Mouse (Mus musculus): ENCODE measurements around the gene Thumpd1. TPM values are rescaled to one million over a fixed set of nuclear protein-coding genes. Genes with fewer than 3 reads are reported as not detected.

The Thumpd1 gene
- polyA plus RNA-seq, 1 experiment = 10.3 TPM

DNA sequence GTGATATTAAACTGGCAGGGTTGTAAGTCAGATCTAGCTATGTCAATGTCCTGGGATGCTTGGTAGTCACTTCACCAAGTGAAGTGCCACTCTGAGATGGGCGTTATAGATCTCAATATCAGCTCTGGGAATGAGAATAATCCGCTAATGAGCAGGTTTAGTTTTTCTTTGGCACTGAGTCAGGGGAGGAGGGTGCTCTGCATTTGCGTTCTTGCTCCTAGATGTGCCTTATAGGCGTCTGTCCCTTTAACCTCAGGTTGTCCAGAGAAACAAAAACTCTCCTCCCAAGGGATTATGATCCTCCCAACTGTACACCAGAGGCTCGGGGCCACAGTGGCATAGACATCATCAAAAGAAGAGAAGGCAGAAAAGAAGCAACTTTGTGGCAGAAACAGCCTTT, 30.9 kb downstream of the Thumpd1 start, which contains the start of gene Acsm4:
Gene Acsm4, plus strand, starts transcription at position 301 of the 400 bp plus-strand sequence.
- no peak for DNase-seq
- Histone ChIP-seq H3K4me3 (replicated peaks; ENCODE audit: extremely low read depth, low read depth, low read length) (no peak within 1 kb of the TSS), H3K4me1 (ENCODE audit: control insufficient read depth, insufficient read depth, low read length) (no peaks in the 10 kb centered on the region)
- 62% methylated on average over 5 of the region's 5 CpGs for whole genome bisulfite sequencing
- TF ChIP-seq CTCF (IDR thresholded peaks at IDR 0.05; ENCODE audit: insufficient read depth, low read length) = no peak
- TF ChIP-seq POLR2A (IDR thresholded peaks at IDR 0.05; ENCODE audit: borderline replicate concordance, extremely low read depth, low read depth, low read length) = no peak

- Histone ChIP-seq H3K4me3 (replicated peaks; ENCODE audit: extremely low read depth, low read depth, low read length) (no peak overlapping the region), H3K4me1 (ENCODE audit: control insufficient read depth, insufficient read depth, low read length) (no peaks in the 10 kb centered on the region)
- DNase-seq = no peak
- 43% methylated on average over 4 of the region's 4 CpGs for WGBS
- TF ChIP-seq CTCF (IDR thresholded peaks at IDR 0.05; ENCODE audit: insufficient read depth, low read length) (no peak), POLR2A (IDR thresholded peaks at IDR 0.05; ENCODE audit: borderline replicate concordance, extremely low read depth, low read depth, low read length) (no peak)
Observed at GRCm38 (mm10) chr7:119682699-119683098, 37.9 kb downstream of the Thumpd1 start.

GRCm38 (mm10) chr7:119680107-119680506, 40.5 kb downstream of the Thumpd1 start:
- WGBS = 55% methylated on average over 8 of the region's 8 CpGs
- Histone ChIP-seq H3K4me1 (ENCODE audit: control insufficient read depth, insufficient read depth, low read length) (no peaks in the 10 kb centered on the region), H3K4me3 (replicated peaks; ENCODE audit: extremely low read depth, low read depth, low read length) (no peak overlapping the region)
- no peak for DNase-seq
- TF ChIP-seq POLR2A (IDR thresholded peaks at IDR 0.05; ENCODE audit: borderline replicate concordance, extremely low read depth, low read depth, low read length) (no peak), CTCF (IDR thresholded peaks at IDR 0.05; ENCODE audit: insufficient read depth, low read length) (no peak)

- H3K4me3 ChIP-seq (replicated peaks; ENCODE audit: extremely low read depth, low read depth, low read length) = no peak overlapping the region
- TF ChIP-seq POLR2A (IDR thresholded peaks at IDR 0.05; ENCODE audit: borderline replicate concordance, extremely low read depth, low read depth, low read length) (no peak), CTCF (IDR thresholded peaks at IDR 0.05; ENCODE audit: insufficient read depth, low read length) (peak; percentile 66)
- no peaks in the 10 kb centered on the region for H3K4me1 ChIP-seq (ENCODE audit: control insufficient read depth, insufficient read depth, low read length)
- DNase-seq = no peak
- WGBS = 16% methylated on average over 6 of the region's 6 CpGs
Observed at GRCm38 (mm10) chr7:119673465-119673864, 47.1 kb downstream of the Thumpd1 start.

- 42% methylated on average over 6 of the region's 6 CpGs for WGBS
- DNase-seq = no peak
- 0 out of 2 replicates have a peak, but pooled peaks have one; percentile 6 for TF ChIP-seq CTCF (IDR thresholded peaks at IDR 0.05; ENCODE audit: insufficient read depth, low read length)
- TF ChIP-seq POLR2A (IDR thresholded peaks at IDR 0.05; ENCODE audit: borderline replicate concordance, extremely low read depth, low read depth, low read length) = no peak
- no peak overlapping the region for H3K4me3 ChIP-seq (replicated peaks; ENCODE audit: extremely low read depth, low read depth, low read length)
- H3K4me1 ChIP-seq (ENCODE audit: control insufficient read depth, insufficient read depth, low read length) = no peaks in the 10 kb centered on the region
Observed at GRCm38 (mm10) chr7:119670925-119671324, 49.7 kb downstream of the Thumpd1 start.

- no peak overlapping the region for H3K4me3 ChIP-seq (replicated peaks; ENCODE audit: extremely low read depth, low read depth, low read length)
- WGBS = 65% methylated on average over 5 of the region's 5 CpGs
- TF ChIP-seq CTCF (IDR thresholded peaks at IDR 0.05; ENCODE audit: insufficient read depth, low read length) (no peak), POLR2A (IDR thresholded peaks at IDR 0.05; ENCODE audit: borderline replicate concordance, extremely low read depth, low read depth, low read length) (no peak)
- no peak for DNase-seq
- H3K4me1 ChIP-seq (ENCODE audit: control insufficient read depth, insufficient read depth, low read length) = no peaks in the 10 kb centered on the region
Observed at GRCm38 (mm10) chr7:119670395-119670794, 50.2 kb downstream of the Thumpd1 start.

DNA sequence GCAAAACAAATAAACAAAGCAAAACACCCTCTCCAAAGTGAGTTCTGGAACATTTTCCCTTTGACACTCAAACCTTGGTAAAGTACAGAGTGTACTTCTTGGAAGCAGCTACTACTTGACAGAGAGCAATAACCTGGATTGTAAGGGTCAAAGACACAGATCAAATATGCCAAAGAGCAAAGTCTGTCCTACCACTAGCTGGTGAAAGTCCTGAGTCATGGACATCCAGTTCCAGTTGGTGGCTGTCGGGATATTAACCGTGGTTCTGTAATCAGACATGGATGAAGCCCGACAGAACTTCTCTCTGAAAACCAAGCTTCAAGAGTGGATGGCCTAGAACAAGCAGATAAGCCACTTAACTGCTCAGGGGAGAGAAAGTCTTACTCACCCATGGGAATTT, 52.7 kb downstream of the Thumpd1 start:
- no peak for DNase-seq
- no peaks in the 10 kb centered on the region for H3K4me1 ChIP-seq (ENCODE audit: control insufficient read depth, insufficient read depth, low read length)
- no peak overlapping the region for H3K4me3 ChIP-seq (replicated peaks; ENCODE audit: extremely low read depth, low read depth, low read length)
- TF ChIP-seq POLR2A (IDR thresholded peaks at IDR 0.05; ENCODE audit: borderline replicate concordance, extremely low read depth, low read depth, low read length) = no peak
- TF ChIP-seq CTCF (IDR thresholded peaks at IDR 0.05; ENCODE audit: insufficient read depth, low read length) = no peak
- 78% methylated on average over 3 of the region's 3 CpGs for WGBS

Other genes starting within 250 kb of the Thumpd1 start
- 0.27 and 0.58 TPM in 2 replicates for gene Umod, start 241.5 kb downstream of the Thumpd1 start, polyA plus RNA-seq (2012; rRNA removed)
- 0.51 and 0.91 TPM in 2 replicates for gene Acsm5, start 201.3 kb downstream of the Thumpd1 start, polyA plus RNA-seq (2012; rRNA removed)
- not detected in 2 replicates for gene Pdilt, start 197.3 kb downstream of the Thumpd1 start, polyA plus RNA-seq (2012; rRNA removed)
- gene Acsm2, start 166.5 kb downstream of the Thumpd1 start, polyA plus RNA-seq (2012; rRNA removed) = not detected in 2 replicates
- gene Acsm1, start 113.8 kb downstream of the Thumpd1 start, polyA plus RNA-seq (2012; rRNA removed) = 3.7 and 6.2 TPM in 2 replicates
- gene Acsm4, start 30.8 kb downstream of the Thumpd1 start, polyA plus RNA-seq (2012; rRNA removed) = not detected in 2 replicates
- gene Acsm3, start 40.1 kb upstream of the Thumpd1 start, polyA plus RNA-seq (2012; rRNA removed) = 0.57 and 2.9 TPM in 2 replicates
- gene Rexo5, start 73.2 kb upstream of the Thumpd1 start, polyA plus RNA-seq (2012; rRNA removed) = 1.6 and 4.9 TPM in 2 replicates
- gene Eri2, start 73.3 kb upstream of the Thumpd1 start, polyA plus RNA-seq (2012; rRNA removed) = 0.76 and 1.2 TPM in 2 replicates
- 1.3 and 3.0 TPM in 2 replicates for gene Lyrm1, start 175.1 kb upstream of the Thumpd1 start, polyA plus RNA-seq (2012; rRNA removed)
- gene Dcun1d3, start 175.5 kb upstream of the Thumpd1 start, polyA plus RNA-seq (2012; rRNA removed) = 4.1 and 6.7 TPM in 2 replicates

All from lung, adult 2 months (tissue).